19 mouse cellular contexts compared by ENCODE assay signal in the genomic region with DNA sequence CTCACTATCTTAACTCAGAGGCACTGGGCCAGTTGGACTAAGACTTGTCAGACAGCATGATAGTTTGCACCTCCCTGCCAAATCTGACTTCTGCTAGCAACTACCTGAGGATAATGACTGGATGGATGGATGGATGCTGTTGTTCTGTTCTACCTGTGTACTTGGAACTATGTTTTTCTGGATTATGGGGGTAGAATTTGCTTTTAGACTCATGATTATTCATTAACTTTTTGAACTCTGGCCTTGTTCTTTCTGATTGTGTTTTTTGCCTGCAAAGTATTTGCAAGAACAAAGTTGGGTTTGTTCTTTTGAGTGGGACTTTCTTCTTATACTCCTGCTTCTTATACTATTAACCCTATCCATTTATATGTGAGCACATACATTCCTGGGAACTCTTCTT.
"Had no signal": no experiment of that assay in that cellular context is flagged by ENCODE, and none has a peak within 500 bp of the region (broad histone marks: within the 10 kb centered on the region; RNA-seq: fewer than 3 reads in every experiment).

No protein-coding gene starts in this region.

- H3K9ac ChIP-seq: intestine, embryonic 15.5 days; liver, embryonic 13.5 days; lung, embryonic 14.5 days; midbrain, embryonic 12.5 days; midbrain, embryonic 15.5 days; neural tube, embryonic 12.5 days; neural tube, embryonic 15.5 days had no signal

- H3K27me3 ChIP-seq: intestine, embryonic 15.5 days; liver, embryonic 13.5 days; midbrain, embryonic 12.5 days; midbrain, embryonic 15.5 days; neural tube, embryonic 12.5 days; neural tube, embryonic 15.5 days had no signal

- ATAC-seq: intestine, embryonic 15.5 days; lung, postnatal 0 days; midbrain, embryonic 15.5 days had no signal

- H3K9me3 ChIP-seq: intestine, embryonic 15.5 days; liver, embryonic 13.5 days; midbrain, embryonic 15.5 days; neural tube, embryonic 12.5 days; neural tube, embryonic 15.5 days had no signal

- H3K4me3 ChIP-seq: intestine, embryonic 15.5 days; left cerebral cortex, adult 2 months; liver, embryonic 13.5 days; midbrain, embryonic 12.5 days; midbrain, embryonic 15.5 days; neural tube, embryonic 12.5 days; neural tube, embryonic 15.5 days had no signal

- H3K27ac ChIP-seq: intestine, embryonic 15.5 days; kidney, postnatal 0 days; left cerebral cortex, adult 2 months; liver, embryonic 13.5 days; macrophage; midbrain, embryonic 12.5 days; midbrain, embryonic 15.5 days; neural tube, embryonic 12.5 days; neural tube, embryonic 15.5 days; stomach, postnatal 0 days had no signal

- H3K36me3 ChIP-seq: intestine, embryonic 15.5 days; liver, embryonic 13.5 days; midbrain, embryonic 12.5 days; midbrain, embryonic 15.5 days; neural tube, embryonic 12.5 days; neural tube, embryonic 15.5 days had no signal

- DNase-seq: layer of hippocampus, postnatal 36 days; liver, embryonic 13.5 days; lung, embryonic 14.5 days; right cerebral cortex, adult 18-20 months; right cerebral cortex, postnatal 14 days; right cerebral cortex, postnatal 4 days; thymus, adult 2 months; thymus, postnatal 14 days; thymus, postnatal 4 days had no signal

- H3K4me1 ChIP-seq: intestine, embryonic 15.5 days; liver, embryonic 13.5 days; midbrain, embryonic 12.5 days; midbrain, embryonic 15.5 days; neural tube, embryonic 12.5 days; neural tube, embryonic 15.5 days had no signal

- H3K4me2 ChIP-seq: intestine, embryonic 15.5 days; liver, embryonic 13.5 days; lung, embryonic 14.5 days; midbrain, embryonic 12.5 days; midbrain, embryonic 15.5 days; neural tube, embryonic 12.5 days; neural tube, embryonic 15.5 days had no signal
